Mouse (Mus musculus): ENCODE measurements around the gene Sidt1.
A peak's percentile ranks its signal among the peaks of the same experiment; 100 is the strongest.

Gene Sidt1

GRCm38 (mm10) chr16:44243323-44243722, 89.7 kb downstream of the Sidt1 start:
- DNase-seq, result no peak

GRCm38 (mm10) chr16:44242633-44243032, 90.4 kb downstream of the Sidt1 start:
- DNase-seq, result peak; percentile 74

- DNase-seq, result no peak
These were observed 92.6 kb downstream of the Sidt1 start for GRCm38 (mm10) chr16:44240406-44240805.

GRCm38 (mm10) chr16:44238835-44239263, 94.1 kb downstream of the Sidt1 start:
- peak; percentile 67 for DNase-seq

- peak; percentile 47 for DNase-seq
These were observed 95.2 kb downstream of the Sidt1 start for GRCm38 (mm10) chr16:44237836-44238235.

- DNase-seq, result no peak
These were observed 100.0 kb downstream of the Sidt1 start for GRCm38 (mm10) chr16:44233019-44233418.

GRCm38 (mm10) chr16:44226706-44227291, 106.2 kb downstream of the Sidt1 start:
- DNase-seq, result no peak

GRCm38 (mm10) chr16:44221463-44221862, 111.5 kb downstream of the Sidt1 start:
- no peak for DNase-seq

GRCm38 (mm10) chr16:44216417-44216816, 116.6 kb downstream of the Sidt1 start:
- no peak for DNase-seq

GRCm38 (mm10) chr16:44215513-44215912, 117.5 kb downstream of the Sidt1 start:
- DNase-seq, result no peak

- DNase-seq, result no peak
These were observed 120.3 kb downstream of the Sidt1 start for GRCm38 (mm10) chr16:44212703-44213102.

- DNase-seq, result no peak
These were observed 122.0 kb downstream of the Sidt1 start for GRCm38 (mm10) chr16:44211054-44211414.

GRCm38 (mm10) chr16:44210156-44211053, 122.6 kb downstream of the Sidt1 start:
- no peak for DNase-seq

- no peak for DNase-seq
These were observed 127.0 kb downstream of the Sidt1 start for GRCm38 (mm10) chr16:44205973-44206372.

- DNase-seq, result peak; percentile 77
These were observed 128.7 kb downstream of the Sidt1 start for GRCm38 (mm10) chr16:44204331-44204730.

GRCm38 (mm10) chr16:44200146-44200545, 132.8 kb downstream of the Sidt1 start:
- DNase-seq, result no peak

- DNase-seq, result no peak
These were observed 133.8 kb downstream of the Sidt1 start for GRCm38 (mm10) chr16:44199066-44199703.

- no peak for DNase-seq
These were observed 142.0 kb downstream of the Sidt1 start for GRCm38 (mm10) chr16:44190968-44191367.
